Mouse (Mus musculus) heart, postnatal 36 days (tissue): ENCODE measurements around the gene Lrrc1. TPM values are rescaled to one million over a fixed set of nuclear protein-coding genes. Genes with fewer than 3 reads are reported as not detected.
A peak's percentile ranks its signal among the peaks of the same experiment; 100 is the strongest.

Experiments used
- DNase-seq, 2 experiments: peaks; one replicate each; pipeline ENCODE4 v3.0.0; 2021 to 2022
- intact Hi-C: fragments of 180-260 bp; cut with DNase I; formaldehyde crosslinking; loops from one replicate; pipeline ENCODE4 v1.15.1; 2025
- total RNA-seq, 2 experiments: library from RNA; stranded (reverse); gene quantifications; 2 replicates each; pipeline ENCODE4 v1.2.3; 2021

The Lrrc1 gene
- total RNA-seq, 2 experiments from 2014 or later: 15.8 to 18.3 TPM

DNA sequence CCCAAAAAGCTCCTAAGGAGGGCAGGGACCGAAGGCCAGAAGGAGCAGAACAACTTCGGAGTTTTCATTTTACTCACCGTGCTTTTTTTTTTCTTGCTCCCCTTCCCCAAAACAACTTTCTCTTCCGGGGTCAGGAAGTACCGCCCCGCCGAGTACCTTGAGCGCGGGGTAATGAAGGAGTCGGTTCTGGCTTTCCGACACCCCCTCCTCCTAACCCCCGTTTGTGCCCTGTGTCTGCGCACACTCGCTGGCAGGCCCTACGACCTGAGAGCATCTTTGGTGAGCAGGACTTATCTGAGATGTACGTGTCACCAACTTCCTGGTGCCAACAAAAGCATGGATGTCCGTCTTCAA lies 375 bp upstream of the Lrrc1 start:
- DNase-seq: no peak
- intact Hi-C loops: no loop called here

DNA sequence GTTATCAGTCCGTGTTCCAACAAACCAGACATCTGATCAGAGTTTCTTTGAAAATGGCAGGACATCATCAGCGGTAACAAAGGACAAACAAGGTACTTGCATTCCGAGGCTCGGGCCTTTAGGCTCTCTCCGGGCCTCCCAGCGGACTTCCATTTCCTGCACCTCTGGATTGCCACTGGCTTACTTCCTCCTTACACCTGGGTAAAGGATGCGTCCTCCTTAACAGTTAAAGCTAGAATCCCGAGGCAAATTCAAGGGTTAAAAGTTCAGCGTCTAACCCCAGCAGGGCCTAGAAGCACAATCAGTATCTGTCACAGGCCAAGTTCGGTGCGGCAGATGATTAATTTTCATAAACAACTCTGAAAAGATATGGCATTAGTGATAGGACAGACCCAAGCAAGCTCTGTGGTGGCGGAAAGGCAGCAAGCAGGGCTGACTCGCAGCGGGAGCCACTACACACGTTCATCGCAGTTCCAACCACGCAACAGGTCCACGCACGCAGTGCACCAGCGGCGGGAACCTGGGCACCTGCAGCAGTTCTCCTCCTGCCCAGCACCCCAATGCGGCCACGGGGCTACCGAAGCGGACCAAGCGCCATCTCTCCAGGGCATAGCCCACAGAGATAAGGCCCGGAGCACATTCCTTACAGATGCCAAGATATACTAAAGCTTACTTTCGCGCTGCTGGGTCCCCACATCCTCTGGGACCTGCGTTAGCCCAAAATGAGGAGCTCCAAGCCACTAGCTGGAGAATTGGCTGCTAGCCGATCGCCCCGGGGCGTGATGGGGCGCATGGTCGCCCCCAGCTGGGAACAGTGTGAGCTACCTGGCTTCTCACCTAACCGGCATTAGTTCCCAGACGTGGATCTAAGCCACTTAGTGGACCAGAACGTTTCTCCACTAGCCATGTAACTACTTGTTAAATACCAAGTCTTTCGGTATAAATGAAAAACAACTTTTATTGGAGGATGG lies 1.0 kb downstream of the Lrrc1 start:
- intact Hi-C loops: loop anchor here (5.0 kb wide), 3 partner anchors 81 to 209 kb away; partner anchors contain the start of gene Gclc
- peak; percentile 55 to 58 for DNase-seq

GRCm38 (mm10) chr9:77541556-77541955 lies 3.1 kb downstream of the Lrrc1 start:
- intact Hi-C loops: loop anchor here (5.0 kb wide), 3 partner anchors 79 to 211 kb away; partner anchors contain the start of gene Gclc
- DNase-seq: no peak

GRCm38 (mm10) chr9:77539232-77539631 lies 5.4 kb downstream of the Lrrc1 start:
- no peak for DNase-seq
- intact Hi-C loops: no loop called here

GRCm38 (mm10) chr9:77537357-77537756 lies 7.3 kb downstream of the Lrrc1 start:
- DNase-seq: no peak
- intact Hi-C loops: no loop called here

- no peak for DNase-seq
- intact Hi-C loops: no loop called here
These were observed 7.8 kb downstream of the Lrrc1 start for GRCm38 (mm10) chr9:77536832-77537231.

- no peak for DNase-seq
- intact Hi-C loops: no loop called here
These were observed 8.4 kb downstream of the Lrrc1 start for GRCm38 (mm10) chr9:77536286-77536685.

- no peak for DNase-seq
- intact Hi-C loops: no loop called here
These were observed 9.5 kb downstream of the Lrrc1 start for GRCm38 (mm10) chr9:77535021-77535744.

DNA sequence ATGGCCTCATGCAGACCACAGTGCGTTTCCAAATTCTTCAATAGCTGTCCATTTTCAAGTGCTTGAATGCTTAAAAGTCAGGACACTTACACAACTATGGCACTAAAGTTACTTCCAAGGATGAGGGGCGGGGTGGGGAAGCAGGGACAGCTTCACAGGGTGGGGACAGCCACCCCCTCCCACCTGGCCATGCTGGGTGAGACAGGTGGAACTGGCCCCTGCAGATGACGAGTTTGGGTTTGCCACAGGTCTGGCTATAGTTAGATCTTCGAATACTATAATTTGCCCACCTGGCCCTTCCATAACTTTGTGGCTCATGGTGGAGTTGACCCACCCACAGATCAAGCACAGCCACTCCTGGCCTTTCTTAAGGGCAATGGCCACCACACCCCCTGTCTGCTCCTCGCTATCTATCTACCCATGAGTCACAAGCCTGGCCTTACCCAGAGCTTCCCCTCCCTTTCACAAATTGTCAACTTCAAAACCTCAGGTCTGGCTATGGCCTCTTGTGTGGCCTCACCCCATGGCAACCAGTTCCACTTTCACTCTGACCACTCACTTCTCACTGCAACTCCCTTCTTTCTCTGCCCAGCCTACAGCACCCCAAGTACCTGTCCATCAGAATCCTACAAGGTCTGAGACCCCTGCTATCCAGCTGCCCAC lies 16.2 kb downstream of the Lrrc1 start:
- no peak for DNase-seq
- intact Hi-C loops: no loop called here

DNA sequence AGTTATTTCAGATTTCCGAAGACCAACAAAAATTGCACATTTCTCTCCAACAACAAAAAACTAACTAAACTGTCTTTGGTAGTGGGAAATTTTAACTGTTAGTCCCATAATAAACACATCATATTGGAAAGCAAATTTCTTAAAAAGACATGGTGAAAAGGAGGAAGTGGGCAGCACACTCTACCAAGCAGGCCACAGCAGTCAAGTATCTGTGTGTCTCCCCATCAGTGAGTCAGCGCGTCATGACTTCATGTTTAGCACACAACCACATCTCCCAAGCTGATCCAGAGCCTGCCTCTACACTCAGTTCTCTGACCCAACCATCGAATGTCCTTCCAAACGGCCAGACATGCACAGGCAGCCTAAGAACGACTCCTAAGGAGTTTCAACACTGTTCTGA lies 17.5 kb downstream of the Lrrc1 start:
- intact Hi-C loops: no loop called here
- DNase-seq: no peak

GRCm38 (mm10) chr9:77526715-77527114 lies 18.0 kb downstream of the Lrrc1 start:
- DNase-seq: no peak
- intact Hi-C loops: no loop called here

GRCm38 (mm10) chr9:77525595-77526295 lies 18.9 kb downstream of the Lrrc1 start:
- no peak for DNase-seq
- intact Hi-C loops: no loop called here

- no peak for DNase-seq
- intact Hi-C loops: no loop called here
These were observed 20.9 kb downstream of the Lrrc1 start for GRCm38 (mm10) chr9:77523793-77524192.

DNA sequence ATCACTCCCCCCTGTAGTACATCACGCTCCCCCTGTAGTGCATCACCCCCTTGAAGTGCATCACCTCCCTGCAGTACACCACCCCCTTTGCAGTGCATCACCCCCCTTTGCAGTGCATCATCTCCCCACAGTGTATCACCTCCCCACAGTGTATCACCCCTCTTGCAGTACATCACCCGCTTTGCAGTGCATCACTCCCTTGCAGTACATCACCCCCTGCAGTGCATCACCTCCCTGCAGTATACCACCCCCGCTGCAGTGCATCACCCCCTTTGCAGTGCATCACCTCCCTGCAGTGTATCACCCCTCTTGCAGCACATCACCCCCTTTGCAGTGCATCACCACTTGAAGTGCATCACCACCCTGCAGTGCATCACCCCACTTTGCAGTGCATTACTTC lies 22.2 kb downstream of the Lrrc1 start:
- no peak for DNase-seq
- intact Hi-C loops: no loop called here

GRCm38 (mm10) chr9:77519198-77519597 lies 25.5 kb downstream of the Lrrc1 start:
- no peak for DNase-seq
- intact Hi-C loops: no loop called here

- intact Hi-C loops: no loop called here
- no peak for DNase-seq
These were observed 27.8 kb downstream of the Lrrc1 start for GRCm38 (mm10) chr9:77516782-77517364.

DNA sequence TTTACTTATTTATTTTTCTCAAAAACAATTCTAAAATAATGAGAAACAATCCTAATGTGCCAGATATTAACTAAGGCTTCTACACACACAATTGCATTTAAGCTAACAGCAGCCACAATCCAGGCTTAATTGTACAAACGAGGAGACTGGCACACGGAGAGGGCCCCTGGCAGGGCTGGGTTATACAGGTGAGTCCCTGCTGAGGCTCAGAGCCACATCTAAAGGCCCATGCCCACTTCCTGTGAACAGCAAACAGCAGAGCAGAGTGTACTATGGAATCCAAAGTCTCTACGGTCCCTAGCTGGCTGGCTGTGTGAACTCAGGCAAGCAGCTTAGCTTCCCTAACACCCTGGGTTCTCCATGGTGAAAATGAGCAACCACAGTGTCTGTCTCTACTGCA lies 30.8 kb downstream of the Lrrc1 start:
- intact Hi-C loops: no loop called here

DNA sequence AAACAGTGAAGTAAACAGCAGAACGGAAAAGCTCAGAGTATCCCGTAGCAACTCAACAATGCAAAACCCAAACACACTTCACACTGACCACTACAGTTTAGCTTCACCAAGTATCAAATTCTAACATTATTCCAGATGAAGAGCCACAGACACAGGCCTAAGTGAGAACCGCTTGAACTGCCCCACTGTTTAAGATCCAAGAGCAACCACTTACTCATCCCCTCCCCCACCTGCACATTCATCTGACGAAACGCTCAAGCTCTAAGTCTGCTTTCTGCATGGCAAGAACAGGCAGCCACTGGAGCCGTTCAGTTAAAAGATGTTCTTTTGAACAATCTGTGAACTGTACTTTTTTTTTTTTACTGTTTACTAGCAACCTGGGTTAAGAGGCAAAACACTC lies 32.5 kb downstream of the Lrrc1 start:
- intact Hi-C loops: no loop called here
- DNase-seq: no peak

More for the DNA sequence above, 30.8 kb downstream of the Lrrc1 start:
- DNase-seq: no peak

- intact Hi-C loops: no loop called here
- DNase-seq: no peak
These were observed 34.1 kb downstream of the Lrrc1 start for GRCm38 (mm10) chr9:77510574-77510973.

GRCm38 (mm10) chr9:77507743-77508394 lies 36.8 kb downstream of the Lrrc1 start:
- no peak for DNase-seq
- intact Hi-C loops: no loop called here
